Comparison of ENCODE assay signal across 8 mouse cellular contexts in the genomic region with DNA sequence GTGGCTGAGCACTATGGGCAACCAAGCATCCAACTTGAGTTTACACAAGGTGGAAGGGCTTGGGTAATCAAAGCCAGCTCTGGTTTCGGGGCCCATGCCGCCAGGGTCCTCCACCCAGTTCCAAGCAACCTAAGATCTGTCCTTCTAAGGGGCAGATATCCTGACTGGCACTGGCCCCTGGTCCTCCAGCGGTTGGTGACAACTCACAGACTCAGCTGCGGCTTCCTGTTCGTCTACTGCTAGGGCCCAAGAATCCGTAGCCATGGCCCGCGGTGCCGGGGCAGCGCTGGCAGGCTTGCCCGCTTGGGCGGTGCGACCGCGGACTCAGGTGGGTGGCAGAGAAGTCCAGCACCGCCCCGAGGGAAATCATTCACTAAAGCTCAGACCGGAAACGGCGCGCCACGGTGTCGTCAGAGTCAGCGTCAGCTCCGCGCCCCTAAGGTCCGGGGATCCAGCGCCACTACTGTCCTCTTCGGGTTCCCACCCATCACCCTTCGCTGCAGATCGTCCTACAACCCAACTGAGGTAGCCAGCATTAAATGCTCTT. TPM values are rescaled to one million over a fixed set of nuclear protein-coding genes. Genes with fewer than 3 reads are reported as not detected.
DNase-seq lines count a peak whose midpoint lies in the region; ATAC-seq and TF ChIP-seq lines count a peak whose summit lies in the region.

No protein-coding gene starts in this region.

- peak; percentile 92 for DNase-seq in MEL (ENCODE audit: low read depth, low spot score)
- DNase-seq in cerebellum, adult 8-10 months = peak; percentile 83
- peak; percentile 81 for DNase-seq in hindbrain, embryonic 10.5 days (ENCODE audit: low spot score)
- DNase-seq in layer of hippocampus, adult 9-11 months = peak; percentile 87
- DNase-seq in lung, postnatal 0 days (ENCODE audit: low spot score) = peak; percentile 95
- peak; percentile 78 for DNase-seq in ovary, postnatal 14 days (ENCODE audit: low spot score)
- peak; percentile 79 for DNase-seq in thymus, postnatal 14 days

- peak overlapping the region; percentile 61 for H3K27ac ChIP-seq in MEL (ENCODE audit: control insufficient read depth, low read depth, low read length)
- H3K27ac ChIP-seq in hindbrain, embryonic 10.5 days = peak overlapping the region; percentile 91
- peak overlapping the region; percentile 74 for H3K27ac ChIP-seq in lung, postnatal 0 days (ENCODE audit: low read length)

- H3K4me3 ChIP-seq in MEL (ENCODE audit: control insufficient read depth in 1 of 2, insufficient read depth in 1 of 2, low read depth in 2 of 2, low read length in 2 of 2) = peak overlapping the region; percentile 94 to 96
- H3K4me3 ChIP-seq in hindbrain, embryonic 10.5 days = peak overlapping the region; percentile 94
- peak overlapping the region; percentile 60 for H3K4me3 ChIP-seq in lung, postnatal 0 days (ENCODE audit: low read depth, low read length)

- no peaks in the 10 kb centered on the region for H3K9me3 ChIP-seq in MEL (replicated peaks; ENCODE audit: insufficient read depth, low read length)
- H3K9me3 ChIP-seq in hindbrain, embryonic 10.5 days = no peaks in the 10 kb centered on the region
- no peaks in the 10 kb centered on the region for H3K9me3 ChIP-seq in lung, postnatal 0 days (ENCODE audit: low read length)

- no peak for TF ChIP-seq EP300 in MEL (IDR thresholded peaks at IDR 0.05; ENCODE audit: low read depth in 1 of 2, low read length in 2 of 2)
- no peak for TF ChIP-seq EP300 in lung, postnatal 0 days (IDR thresholded peaks at IDR 0.05)

- H3K4me1 ChIP-seq in MEL (ENCODE audit: control insufficient read depth in 1 of 2, insufficient read depth in 2 of 2, low read length in 2 of 2) = peaks cover 0 to 8% of the 10 kb centered on the region in 2 experiments; a peak in 2 of 4 replicates
- peaks cover 14% of the 10 kb centered on the region for H3K4me1 ChIP-seq in hindbrain, embryonic 10.5 days (replicated peaks)
- H3K4me1 ChIP-seq in lung, postnatal 0 days (ENCODE audit: insufficient read depth, low read depth, low read length) = no peaks in the 10 kb centered on the region

- ATAC-seq in frontal cortex, adult (ENCODE audit: low TSS enrichment) = peak; percentile 100
- ATAC-seq in lung, postnatal 0 days = peak; percentile 98

- WGBS in hindbrain, embryonic 10.5 days = under 1% methylated on average over 31 of the region's 31 CpGs
- WGBS in lung, postnatal 0 days = under 1% methylated on average over 31 of the region's 31 CpGs

- peak overlapping the region; percentile 72 for H3K4me2 ChIP-seq in lung, postnatal 0 days (replicated peaks; ENCODE audit: low read depth, low read length)

- no peak for TF ChIP-seq CTCF in MEL (IDR thresholded peaks at IDR 0.05 in 2 of 3, conservative IDR thresholded peaks at IDR 0.05 in 1 of 3; ENCODE audit: control insufficient read depth in 1 of 3, insufficient read depth in 1 of 3, low read depth in 2 of 3, low read length in 3 of 3, poor library complexity in 1 of 3, severe bottlenecking in 1 of 3)
- no peak for TF ChIP-seq CTCF in lung, postnatal 0 days (IDR thresholded peaks at IDR 0.05)

- H3K9ac ChIP-seq in MEL (ENCODE audit: control insufficient read depth, low read depth, low read length, poor library complexity, severe bottlenecking) = peak overlapping the region; percentile 83
- peak overlapping the region; percentile 79 for H3K9ac ChIP-seq in lung, postnatal 0 days (replicated peaks; ENCODE audit: low read depth)

- peaks cover 10% of the 10 kb centered on the region for H3K79me2 ChIP-seq in MEL (ENCODE audit: control insufficient read depth, insufficient read depth, low read length, poor library complexity)

- no peaks in the 10 kb centered on the region for H3K27me3 ChIP-seq in MEL (ENCODE audit: control insufficient read depth in 1 of 2, insufficient read depth in 2 of 2, low read length in 2 of 2)
- peaks cover 12% of the 10 kb centered on the region for H3K27me3 ChIP-seq in hindbrain, embryonic 10.5 days (ENCODE audit: insufficient read depth, poor library complexity, severe bottlenecking)
- no peaks in the 10 kb centered on the region for H3K27me3 ChIP-seq in lung, postnatal 0 days (replicated peaks; ENCODE audit: insufficient read depth, low read length)

- TF ChIP-seq RAD21 in MEL (IDR thresholded peaks at IDR 0.05; ENCODE audit: low read depth, low read length) = no peak

- TF ChIP-seq POLR2A in MEL (IDR thresholded peaks at IDR 0.05; ENCODE audit: control insufficient read depth in 1 of 2, insufficient read depth in 1 of 2, low read depth in 1 of 2, low read length in 2 of 2, poor library complexity in 1 of 2) = peak; percentile 67 to 85; a peak in 3 of 4 replicates

- peaks cover 0 to 16% of the 10 kb centered on the region in 2 experiments; a peak in 2 of 4 replicates for H3K36me3 ChIP-seq in MEL (ENCODE audit: control insufficient read depth in 1 of 2, insufficient read depth in 2 of 2, low read length in 2 of 2)
- H3K36me3 ChIP-seq in hindbrain, embryonic 10.5 days = no peaks in the 10 kb centered on the region
- no peaks in the 10 kb centered on the region for H3K36me3 ChIP-seq in lung, postnatal 0 days (ENCODE audit: insufficient read depth, low read length)

TF ChIP-seq in MEL, 35 proteins besides CTCF, POLR2A, EP300 and RAD21:
- TF ChIP-seq CHD1 (IDR thresholded peaks at IDR 0.05; ENCODE audit: low read depth, low read length) (no peak), MAZ (IDR thresholded peaks at IDR 0.05; ENCODE audit: low read depth, low read length) (peak; percentile 58; the same call in 1 of the 2 replicates), TBP (IDR thresholded peaks at IDR 0.05; ENCODE audit: low read depth, low read length) (peak; percentile 64; the same call in 1 of the 2 replicates), SIN3A (IDR thresholded peaks at IDR 0.05; ENCODE audit: low read length) (peak; percentile 95), E2F4 (IDR thresholded peaks at IDR 0.05; ENCODE audit: borderline replicate concordance, low read depth, low read length) (no peak), POLR2AphosphoS2 (IDR thresholded peaks at IDR 0.05; ENCODE audit: low read length) (peak; percentile 74; the same call in 1 of the 2 replicates), POLR2AphosphoS5 (IDR thresholded peaks at IDR 0.05; ENCODE audit: borderline replicate concordance, low read depth, low read length) (no peak), MXI1 (IDR thresholded peaks at IDR 0.05; ENCODE audit: low read depth, low read length) (peak; percentile 84), ZMIZ1 (IDR thresholded peaks at IDR 0.05; ENCODE audit: low read depth, low read length) (peak; percentile 60; the same call in 1 of the 2 replicates), ZC3H11A (IDR thresholded peaks at IDR 0.05; ENCODE audit: low read depth, low read length) (peak; percentile 33; the same call in 1 of the 2 replicates), ETS1 (IDR thresholded peaks at IDR 0.05; ENCODE audit: low read depth, low read length) (peak; percentile 65; the same call in 1 of the 2 replicates), MAFK (IDR thresholded peaks at IDR 0.05; ENCODE audit: borderline replicate concordance, low read depth, low read length) (no peak), RCOR1 (IDR thresholded peaks at IDR 0.05; ENCODE audit: low read depth, low read length) (peak; percentile 20; the same call in 1 of the 2 replicates), MYC (IDR thresholded peaks at IDR 0.05; ENCODE audit: low read depth, low read length) (0 out of 2 replicates have a peak, but pooled peaks have one; percentile 22), TCF12 (IDR thresholded peaks at IDR 0.05; ENCODE audit: low read depth, low read length) (peak; percentile 71), ELF1 (IDR thresholded peaks at IDR 0.05; ENCODE audit: low read depth, low read length) (peak; percentile 90), USF1 (IDR thresholded peaks at IDR 0.05; ENCODE audit: low read depth, low read length) (0 out of 2 replicates have a peak, but pooled peaks have one; percentile 20), NELFE (IDR thresholded peaks at IDR 0.05; ENCODE audit: low read depth, low read length) (peak; percentile 76), HCFC1 (IDR thresholded peaks at IDR 0.05; ENCODE audit: low read depth, low read length) (peak; percentile 93), MAX (IDR thresholded peaks at IDR 0.05; ENCODE audit: low read length) (0 out of 2 replicates have a peak, but pooled peaks have one; percentile 58)

RNA-seq across cellular contexts. Expression of a gene that starts 4.1 kb away (rescaled TPM):
- 17.8 and 18.1 TPM in 2 replicates for total RNA-seq in MEL (2012; rRNA removed)
- 100 to 1,000 TPM in 1 of 2 experiments, 10 to 100 TPM in 1; 18.6 to 112 TPM for polyA plus RNA-seq in MEL (2012; ENCODE audit: insufficient read depth in 1 of 2, insufficient read length in 2 of 2, low read depth in 1 of 2, low replicate concordance in 2 of 2, missing spikeins in 1 of 2)
- 8.0 and 10.7 TPM in 2 replicates for polyA plus RNA-seq in hindbrain, embryonic 10.5 days (2016; fragmentation: Nextera tagmentation; extraction: Ambion mirVana)
- 3.4 and 3.7 TPM in 2 replicates for polyA plus RNA-seq in lung, postnatal 0 days (2015; fragmentation: Nextera tagmentation; extraction: Ambion mirVana)

RNA-seq across cellular contexts. Expression of a gene that starts 5.5 kb away (rescaled TPM):
- 106 and 132 TPM in 2 replicates for total RNA-seq in MEL (2012; rRNA removed)
- 100 to 1,000 TPM in 1 of 2 experiments, 10 to 100 TPM in 1; 25.1 to 162 TPM for polyA plus RNA-seq in MEL (2012; ENCODE audit: insufficient read depth in 1 of 2, insufficient read length in 2 of 2, low read depth in 1 of 2, low replicate concordance in 2 of 2, missing spikeins in 1 of 2)
- 76.2 TPM in 2 replicates for polyA plus RNA-seq in hindbrain, embryonic 10.5 days (2016; fragmentation: Nextera tagmentation; extraction: Ambion mirVana)
- polyA plus RNA-seq in lung, postnatal 0 days (2015; fragmentation: Nextera tagmentation; extraction: Ambion mirVana) = 25.2 and 26.0 TPM in 2 replicates

RNA-seq across cellular contexts. Expression of a gene that starts 28.7 kb away (rescaled TPM):
- total RNA-seq in MEL (2012; rRNA removed) = 19.2 and 26.4 TPM in 2 replicates
- polyA plus RNA-seq in MEL (2012; ENCODE audit: insufficient read depth in 1 of 2, insufficient read length in 2 of 2, low read depth in 1 of 2, low replicate concordance in 2 of 2, missing spikeins in 1 of 2) = 1 to 10 TPM in 1 of 2 experiments, not detected in 1; 8.0 TPM
- polyA plus RNA-seq in hindbrain, embryonic 10.5 days (2016; fragmentation: Nextera tagmentation; extraction: Ambion mirVana) = 17.0 and 17.4 TPM in 2 replicates
- 4.2 and 5.0 TPM in 2 replicates for polyA plus RNA-seq in lung, postnatal 0 days (2015; fragmentation: Nextera tagmentation; extraction: Ambion mirVana)

RNA-seq across cellular contexts. Expression of a gene that starts 29.9 kb away (rescaled TPM):
- total RNA-seq in MEL (2012; rRNA removed) = 17.0 and 17.3 TPM in 2 replicates
- 100 to 1,000 TPM in 1 of 2 experiments, 10 to 100 TPM in 1; 59.0 to 168 TPM for polyA plus RNA-seq in MEL (2012; ENCODE audit: insufficient read depth in 1 of 2, insufficient read length in 2 of 2, low read depth in 1 of 2, low replicate concordance in 2 of 2, missing spikeins in 1 of 2)
- polyA plus RNA-seq in hindbrain, embryonic 10.5 days (2016; fragmentation: Nextera tagmentation; extraction: Ambion mirVana) = 22.2 and 25.2 TPM in 2 replicates
- polyA plus RNA-seq in lung, postnatal 0 days (2015; fragmentation: Nextera tagmentation; extraction: Ambion mirVana) = 6.8 and 8.4 TPM in 2 replicates

Comparison
In these comparisons a context has a peak if more than half of its experiments do, and no peak if none do; other contexts are left out.
1. Peak in every context shown above with its lines: DNase-seq, ATAC-seq, H3K4me3 ChIP-seq and H3K27ac ChIP-seq.